Mouse (Mus musculus) CH12.LX (cell line): ENCODE measurements around the gene Angel1.

Experiments
- CHD2 ChIP-seq: IDR thresholded peaks from 2 replicates; pipeline ENCODE4 v1.6.1; 2011; ENCODE audit warnings: low read length, improper control_type of control experiment
- CTCF ChIP-seq, 2 experiments: IDR thresholded peaks in 1 of 2; conservative IDR thresholded peaks in 1 of 2; 2 replicates each; pipeline ENCODE4 v1.5.1; 2011 to 2012; ENCODE audit warnings: low read depth in 2 of 2, low read length in 2 of 2, improper control_type of control experiment in 1 of 2, inconsistent platforms in 1 of 2, mild to moderate bottlenecking in 1 of 2, moderate library complexity in 1 of 2
- EP300 ChIP-seq: IDR thresholded peaks from 2 replicates; pipeline ENCODE4 v1.6.1; 2011; ENCODE audit warnings: low read length, improper control_type of control experiment
- ETS1 ChIP-seq: conservative IDR thresholded peaks from 2 replicates; pipeline ENCODE4 v1.6.1; 2012; ENCODE audit warnings: low read depth, mild to moderate bottlenecking, inconsistent platforms, low read length, improper control_type of control experiment, moderate library complexity
- JUN ChIP-seq: IDR thresholded peaks from 2 replicates; pipeline ENCODE4 v1.6.1; 2011; ENCODE audit warnings: low read depth, mild to moderate bottlenecking, low read length, improper control_type of control experiment, moderate library complexity; ENCODE audit not compliant: insufficient read depth
- MAFK ChIP-seq: IDR thresholded peaks from 2 replicates; pipeline ENCODE4 v1.6.1; 2011; ENCODE audit warnings: low read length, improper control_type of control experiment; ENCODE audit not compliant: insufficient replicate concordance
- POLR2A ChIP-seq: IDR thresholded peaks from 2 replicates; pipeline ENCODE4 v1.6.1; 2011; ENCODE audit warnings: low read depth, mild to moderate bottlenecking, improper control_type of control experiment, low read length
- TBP ChIP-seq: conservative IDR thresholded peaks from 2 replicates; pipeline ENCODE4 v1.6.1; 2011; ENCODE audit warnings: low read depth, low read length, improper control_type of control experiment
- UBTF ChIP-seq: IDR thresholded peaks from 2 replicates; pipeline ENCODE4 v1.6.1; 2012; ENCODE audit warnings: low read depth, mild to moderate bottlenecking, inconsistent platforms, low read length, improper control_type of control experiment, moderate library complexity

- TF ChIP-seq MAFK (no peak), CTCF (conservative IDR thresholded peaks at IDR 0.05 in 1 of 2, IDR thresholded peaks at IDR 0.05 in 1 of 2; ENCODE audit: low read depth in 2 of 2, low read length in 2 of 2) (no peak), CHD2 (no peak), JUN (no peak), POLR2A (no peak), EP300 (no peak), UBTF (no peak), ETS1 (no peak), TBP (no peak)
Observed at GRCm38 (mm10) chr12:86680591-86681193, 45.6 kb downstream of the Angel1 start.
